Mouse (Mus musculus) kidney, embryonic 16.5 days (tissue): ENCODE data around the gene Samd1. TPM values are rescaled to one million over a fixed set of nuclear protein-coding genes. Genes with fewer than 3 reads are reported as not detected.

ENCODE experiments used
- ATAC-seq: fragments of 200-750 bp; cut with Nextera tagmentation; 2 replicates; pipeline ENCODE4 v1.8.0; 2017; ENCODE audit warnings: moderate TSS enrichment; ENCODE audit not compliant: low FRiP score, low TSS enrichment
- H3K27ac ChIP-seq: fragments of 300-500 bp; sonication (generic); 2 replicates; pipeline ENCODE4 v1.5.1; 2014; ENCODE audit warnings: low read length
- H3K27me3 ChIP-seq: fragments of 300-500 bp; sonication (generic); 2 replicates; pipeline ENCODE4 v1.6.1; 2014; ENCODE audit warnings: low read length, control low read depth, mixed read lengths; ENCODE audit not compliant: insufficient read depth
- H3K36me3 ChIP-seq: fragments of 300-500 bp; sonication (generic); 2 replicates; pipeline ENCODE4 v1.6.1; 2014; ENCODE audit warnings: low read length, control low read depth, mixed read lengths; ENCODE audit not compliant: insufficient read depth
- H3K4me1 ChIP-seq: fragments of 300-500 bp; sonication (generic); 2 replicates; pipeline ENCODE4 v1.6.1; 2014; ENCODE audit warnings: low read length, control low read depth, mixed read lengths; ENCODE audit not compliant: insufficient read depth
- H3K4me2 ChIP-seq: fragments of 300-500 bp; sonication (generic); replicated peaks from 2 replicates; pipeline ENCODE4 v1.6.1; 2014; ENCODE audit warnings: low read depth, low read length
- H3K4me3 ChIP-seq: fragments of 300-500 bp; sonication (generic); 2 replicates; pipeline ENCODE4 v1.5.1; 2014; ENCODE audit warnings: mild to moderate bottlenecking, low read length
- H3K9ac ChIP-seq: fragments of 300-500 bp; sonication (generic); replicated peaks from 2 replicates; pipeline ENCODE4 v1.6.1; 2014; ENCODE audit warnings: low read length
- H3K9me3 ChIP-seq: fragments of 300-500 bp; sonication (generic); 2 replicates; pipeline ENCODE4 v1.6.1; 2016; ENCODE audit warnings: low read length, control low read depth
- WGBS: fragments of 180-500 bp; shearing (Covaris S2); extraction: QIAGEN DNeasy Blood & Tissue Kit; methylation state at CpG from one replicate; pipeline ENCODE4 v1.1.7; 2014; 5-methylcytosine and 5-hydroxymethylcytosine counted together
- microRNA counts: library from miRNA; unstranded; fragments of <30 nt; microRNA quantifications from one replicate; lab custom pipeline; 2016
- microRNA-seq: library from miRNA; unstranded; fragments of <30 nt; microRNA quantifications from one replicate; pipeline ENCODE4, GENCODE M21; 2016
- polyA plus RNA-seq: library from polyadenylated mRNA; unstranded; fragments of >200 nt; fragmentation: Nextera tagmentation; extraction: Ambion mirVana; gene quantifications from 2 replicates; pipeline ENCODE4 v1.2.1, GENCODE M21; 2015

Samd1 gene
- polyA plus RNA-seq, 1 experiment from 2014 or later = 9.4 TPM

GRCm38 (mm10) chr8:84042066-84042947, 44.8 kb downstream of the Samd1 start, which contains the start of gene Il27ra:
Gene Il27ra, minus strand, starts transcription at chr8:84042589.
- ATAC-seq = peak; percentile 86

GRCm38 (mm10) chr8:84042948-84043342, 45.5 kb downstream of the Samd1 start:
- H3K4me3 ChIP-seq = no peak overlapping the region
- no peaks in the 10 kb centered on the region for H3K36me3 ChIP-seq
- H3K9ac ChIP-seq = no peak overlapping the region
- WGBS = 35% methylated on average over 12 of the region's 12 CpGs
- no peak overlapping the region for H3K27ac ChIP-seq
- H3K9me3 ChIP-seq = no peaks in the 10 kb centered on the region
- peaks cover 39% of the 10 kb centered on the region for H3K27me3 ChIP-seq
- peak overlapping the region; percentile 83 for H3K4me2 ChIP-seq
- no peak for ATAC-seq
- peaks cover 12% of the 10 kb centered on the region for H3K4me1 ChIP-seq

More at GRCm38 (mm10) chr8:84042066-84042947, 44.8 kb downstream of the Samd1 start, which contains the start of gene Il27ra:
- Histone ChIP-seq H3K4me2 (peak within 1 kb of the TSS; percentile 83), H3K4me3 (peak within 1 kb of the TSS; percentile 50), H3K9ac (peak within 1 kb of the TSS; percentile 62), H3K27ac (no peak within 1 kb of the TSS), H3K36me3 (no peaks in the 10 kb centered on the region), H3K4me1 (peaks cover 12% of the 10 kb centered on the region), H3K9me3 (no peaks in the 10 kb centered on the region), H3K27me3 (peaks cover 39% of the 10 kb centered on the region)
- 3% methylated on average over 40 of the region's 40 CpGs for WGBS

DNA sequence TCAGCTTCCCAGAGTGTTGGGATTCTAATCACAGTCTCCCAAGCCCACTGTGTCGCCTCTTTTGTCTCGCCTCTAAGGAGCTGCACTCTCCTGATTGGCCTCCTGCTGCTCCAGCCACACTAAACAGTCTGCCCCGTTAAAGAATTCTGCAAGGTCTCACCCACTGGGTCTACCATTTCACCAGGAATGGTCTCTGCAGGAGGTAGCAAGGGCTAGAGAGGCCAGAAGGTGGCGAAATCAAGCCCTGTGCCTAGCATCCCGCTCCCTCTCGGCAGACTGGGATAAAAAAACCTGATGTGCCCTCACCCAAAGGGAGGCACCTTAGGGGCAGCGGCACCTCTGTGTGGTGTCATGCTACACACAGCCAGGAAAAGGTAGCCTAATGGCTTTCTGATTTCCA, 46.6 kb downstream of the Samd1 start:
- H3K4me2 ChIP-seq = peak overlapping the region; percentile 35; the same call in 1 of the 2 replicates
- no peaks in the 10 kb centered on the region for H3K9me3 ChIP-seq
- ATAC-seq = no peak
- H3K27ac ChIP-seq = no peak overlapping the region
- H3K9ac ChIP-seq = no peak overlapping the region
- no peaks in the 10 kb centered on the region for H3K36me3 ChIP-seq
- H3K4me3 ChIP-seq = no peak overlapping the region
- peaks cover 39% of the 10 kb centered on the region for H3K27me3 ChIP-seq
- peaks cover 12% of the 10 kb centered on the region for H3K4me1 ChIP-seq
- 9% methylated on average over 7 of the region's 7 CpGs for WGBS

- no peaks in the 10 kb centered on the region for H3K36me3 ChIP-seq
- 10% methylated on average over 9 of the region's 9 CpGs for WGBS
- peak within 1 kb of the TSS; percentile 27 for H3K4me3 ChIP-seq
- no peak within 1 kb of the TSS for H3K27ac ChIP-seq
- no peak for ATAC-seq
- H3K9me3 ChIP-seq = no peaks in the 10 kb centered on the region
- H3K4me1 ChIP-seq = peaks cover 12% of the 10 kb centered on the region
- peak within 1 kb of the TSS; percentile 35 for H3K4me2 ChIP-seq
- H3K9ac ChIP-seq = 0 out of 2 replicates have a peak within 1 kb of the TSS, but pooled peaks have one; percentile 2
- peaks cover 39% of the 10 kb centered on the region for H3K27me3 ChIP-seq
Observed at GRCm38 (mm10) chr8:84044900-84045299, 47.4 kb downstream of the Samd1 start, which contains the start of gene Rln3. Gene Rln3, minus strand, starts transcription at chr8:84045000.

DNA sequence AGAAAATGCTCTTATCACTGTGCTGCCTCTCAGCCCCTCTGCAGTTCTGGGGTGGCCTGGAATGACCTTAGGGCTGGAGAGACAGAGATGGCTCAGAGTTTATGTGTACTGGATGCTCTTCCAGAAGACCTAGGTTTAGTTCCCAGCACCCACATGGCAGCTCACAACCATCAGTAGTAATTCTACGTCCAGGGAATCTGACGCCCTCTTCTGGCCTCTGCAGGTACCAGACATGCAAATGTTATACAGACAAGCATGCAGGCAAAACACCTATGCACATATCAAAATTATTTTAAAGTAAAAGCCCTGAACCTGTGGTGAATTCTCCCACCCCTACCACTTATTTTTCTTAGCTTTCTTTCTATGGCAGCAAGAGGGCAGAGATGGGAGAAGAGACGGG, 49.0 kb downstream of the Samd1 start:
- H3K36me3 ChIP-seq = no peaks in the 10 kb centered on the region
- H3K4me2 ChIP-seq = no peak overlapping the region
- H3K4me3 ChIP-seq = no peak overlapping the region
- H3K4me1 ChIP-seq = peaks cover 12% of the 10 kb centered on the region
- 81% methylated on average over 3 of the region's 3 CpGs for WGBS
- peaks cover 39% of the 10 kb centered on the region for H3K27me3 ChIP-seq
- H3K27ac ChIP-seq = no peak overlapping the region
- no peak for ATAC-seq
- H3K9ac ChIP-seq = no peak overlapping the region
- H3K9me3 ChIP-seq = no peaks in the 10 kb centered on the region

GRCm38 (mm10) chr8:84048171-84048570, 50.7 kb downstream of the Samd1 start:
- Histone ChIP-seq H3K27me3 (peaks cover 27% of the 10 kb centered on the region), H3K36me3 (no peaks in the 10 kb centered on the region), H3K4me2 (no peak overlapping the region), H3K9me3 (no peaks in the 10 kb centered on the region), H3K27ac (no peak overlapping the region), H3K4me3 (no peak overlapping the region), H3K4me1 (0 out of 2 replicates have a peak, but pooled peaks cover under 1% of the 10 kb centered on the region), H3K9ac (no peak overlapping the region)
- 51% methylated on average over 5 of the region's 5 CpGs for WGBS
- ATAC-seq = no peak

MicroRNAs within 50 kb of the gene (microRNA counts, 519-probe panel; counts per million panel counts)
- microRNA mmu-miR-1199 (lab: Ali Mortazavi, UCI) = 104 counts per million, percentile 35 among the panel's probes with 10 or more counts

Small RNAs within 50 kb of the gene (microRNA-seq; reads per million reads assigned to microRNA genes)
- 1.4 reads per million for gene Mir1199
- gene Mir8111 = 3.8 reads per million, percentile 18 among the genes with 10 or more reads in this experiment

Other genes with a start within 250 kb of the Samd1 start
- 17.8 and 19.6 TPM in 2 replicates for gene Adgrl1, start 97.6 kb upstream of the Samd1 start, polyA plus RNA-seq
- gene Gm10644, start 42.5 kb upstream of the Samd1 start, polyA plus RNA-seq = 0.85 and 1.0 TPM in 2 replicates
- 58.2 and 65.1 TPM in 2 replicates for gene Asf1b, start 42.2 kb upstream of the Samd1 start, polyA plus RNA-seq
- gene Prkaca, start 24.7 kb upstream of the Samd1 start, polyA plus RNA-seq = 105 and 143 TPM in 2 replicates
- 0.51 and 1.1 TPM in 2 replicates for gene 1700067K01Rik, start 3.8 kb downstream of the Samd1 start, polyA plus RNA-seq
- gene 2210011C24Rik, start 14.5 kb downstream of the Samd1 start, polyA plus RNA-seq = 7.5 and 9.0 TPM in 2 replicates
- 15.5 and 16.7 TPM in 2 replicates for gene Palm3, start 23.8 kb downstream of the Samd1 start, polyA plus RNA-seq
- 2.9 TPM in 2 replicates for gene Il27ra, start 44.9 kb downstream of the Samd1 start, polyA plus RNA-seq
- not detected in 2 replicates for gene Rln3, start 47.3 kb downstream of the Samd1 start, polyA plus RNA-seq
- 1.2 TPM in 2 replicates for gene Gm10643, start 67.5 kb downstream of the Samd1 start, polyA plus RNA-seq
- gene Rfx1, start 69.2 kb downstream of the Samd1 start, polyA plus RNA-seq = 10.5 and 11.2 TPM in 2 replicates
- 11.0 and 11.3 TPM in 2 replicates for gene Dcaf15, start 107.1 kb downstream of the Samd1 start, polyA plus RNA-seq
- gene Podnl1, start 128.3 kb downstream of the Samd1 start, polyA plus RNA-seq = 0.24 and 0.30 TPM in 2 replicates
- 29.0 and 31.1 TPM in 2 replicates for gene Cc2d1a, start 150.3 kb downstream of the Samd1 start, polyA plus RNA-seq
- gene 4930432K21Rik, start 150.4 kb downstream of the Samd1 start, polyA plus RNA-seq = 1.7 and 1.9 TPM in 2 replicates
- 2.6 and 3.1 TPM in 2 replicates for gene Nanos3, start 187.5 kb downstream of the Samd1 start, polyA plus RNA-seq
- gene Zswim4, start 239.4 kb downstream of the Samd1 start, polyA plus RNA-seq = 18.3 and 18.5 TPM in 2 replicates